Mouse (Mus musculus) left cerebral cortex, adult 2 months (tissue): ENCODE measurements around the gene Tmem211. TPM values are rescaled to one million over a fixed set of nuclear protein-coding genes. Genes with fewer than 3 reads are reported as not detected.

Experiments used
- DNase-seq, 2 experiments: peaks; one replicate each; pipeline ENCODE4 v3.0.0; 2021 to 2022; ENCODE audit warnings: low spot score in 2 of 2, mixed read lengths in 1 of 2; ENCODE audit errors: extremely low spot score in 1 of 2
- H3K27ac ChIP-seq: fragments of 200-600 bp; 2 replicates; pipeline ENCODE4 v1.8.1; 2022
- H3K4me3 ChIP-seq: fragments of 200-600 bp; 2 replicates; pipeline ENCODE4 v1.8.1; 2022
- CTCF ChIP-seq: fragments of 200-600 bp; IDR thresholded peaks from 2 replicates; pipeline ENCODE4 v1.8.1; 2022; ENCODE audit warnings: antibody characterized with exemption, mild to moderate bottlenecking, moderate library complexity
- intact Hi-C: fragments of 180-260 bp; cut with DNase I; formaldehyde crosslinking; loops from one replicate; pipeline ENCODE4 v1.15.1; 2025
- total RNA-seq, 2 experiments: library from RNA; stranded (reverse); gene quantifications; 2 replicates each; pipeline ENCODE4 v1.2.3; 2021

The Tmem211 gene
- total RNA-seq, 2 experiments from 2014 or later = not detected

- no peak for TF ChIP-seq CTCF
- DNase-seq = no peak
- Histone ChIP-seq H3K27ac (peak overlapping the region; percentile 20), H3K4me3 (no peak overlapping the region)
- intact Hi-C loops = no loop called here
Measured at GRCm38 (mm10) chr5:113199126-113199771, 27.5 kb upstream of the Tmem211 start.

- H3K4me3 ChIP-seq = no peak overlapping the region
- no peak for DNase-seq
- no peak for TF ChIP-seq CTCF
- intact Hi-C loops = no loop called here
- H3K27ac ChIP-seq = peak overlapping the region; percentile 20; the same call in 1 of the 2 replicates
Measured at GRCm38 (mm10) chr5:113199772-113200134, 27.0 kb upstream of the Tmem211 start.

- Histone ChIP-seq H3K4me3 (no peak overlapping the region), H3K27ac (no peak overlapping the region)
- intact Hi-C loops = no loop called here
- no peak for TF ChIP-seq CTCF
- no peak for DNase-seq
Measured at GRCm38 (mm10) chr5:113204193-113204592, 22.5 kb upstream of the Tmem211 start.

GRCm38 (mm10) chr5:113206670-113207352 lies 19.9 kb upstream of the Tmem211 start:
- DNase-seq = no peak
- TF ChIP-seq CTCF = no peak
- Histone ChIP-seq H3K4me3 (no peak overlapping the region), H3K27ac (peak overlapping the region; percentile 44; the same call in 1 of the 2 replicates)
- intact Hi-C loops = no loop called here

- Histone ChIP-seq H3K4me3 (no peak overlapping the region), H3K27ac (peak overlapping the region; percentile 83)
- no peak for TF ChIP-seq CTCF
- intact Hi-C loops = no loop called here
- no peak for DNase-seq
Measured at GRCm38 (mm10) chr5:113208048-113208447, 18.7 kb upstream of the Tmem211 start.

GRCm38 (mm10) chr5:113208622-113209400 lies 17.9 kb upstream of the Tmem211 start:
- Histone ChIP-seq H3K27ac (peak overlapping the region; percentile 83), H3K4me3 (no peak overlapping the region)
- intact Hi-C loops = no loop called here
- DNase-seq = peak in 1 of 2 experiments; percentile 36
- TF ChIP-seq CTCF = no peak

- intact Hi-C loops = no loop called here
- Histone ChIP-seq H3K4me3 (no peak overlapping the region), H3K27ac (peak overlapping the region; percentile 83)
- DNase-seq = no peak
- TF ChIP-seq CTCF = no peak
Measured at GRCm38 (mm10) chr5:113209401-113209750, 17.3 kb upstream of the Tmem211 start.

- Histone ChIP-seq H3K4me3 (no peak overlapping the region), H3K27ac (peak overlapping the region; percentile 83)
- no peak for TF ChIP-seq CTCF
- intact Hi-C loops = no loop called here
- no peak for DNase-seq
Measured at GRCm38 (mm10) chr5:113209898-113210297, 16.8 kb upstream of the Tmem211 start.

- Histone ChIP-seq H3K4me3 (no peak overlapping the region), H3K27ac (peak overlapping the region; percentile 6; the same call in 1 of the 2 replicates)
- intact Hi-C loops = no loop called here
- DNase-seq = no peak
- TF ChIP-seq CTCF = no peak
Measured at GRCm38 (mm10) chr5:113210314-113210713, 16.4 kb upstream of the Tmem211 start.

- no peak for DNase-seq
- intact Hi-C loops = no loop called here
- Histone ChIP-seq H3K27ac (no peak overlapping the region), H3K4me3 (no peak overlapping the region)
- TF ChIP-seq CTCF = no peak
Measured at GRCm38 (mm10) chr5:113212156-113212835, 14.4 kb upstream of the Tmem211 start.

- Histone ChIP-seq H3K27ac (no peak overlapping the region), H3K4me3 (no peak overlapping the region)
- TF ChIP-seq CTCF = no peak
- intact Hi-C loops = no loop called here
- DNase-seq = no peak
Measured at GRCm38 (mm10) chr5:113214041-113214440, 12.7 kb upstream of the Tmem211 start.

GRCm38 (mm10) chr5:113214455-113214854 lies 12.3 kb upstream of the Tmem211 start:
- Histone ChIP-seq H3K27ac (no peak overlapping the region), H3K4me3 (no peak overlapping the region)
- intact Hi-C loops = no loop called here
- DNase-seq = no peak
- no peak for TF ChIP-seq CTCF
